Mouse (Mus musculus) c-Kit-positive CD71-positive TER-119-negative erythroid progenitor cells, embryonic 14.5 days (primary cell): ENCODE measurements around the gene Mgll.
A peak's percentile ranks its signal among the peaks of the same experiment; 100 is the strongest.

Experiments
- DNase-seq: peaks from one replicate; pipeline ENCODE4 v3.0.0-alpha.2; 2013; ENCODE audit warnings: low read depth

The Mgll gene

DNA sequence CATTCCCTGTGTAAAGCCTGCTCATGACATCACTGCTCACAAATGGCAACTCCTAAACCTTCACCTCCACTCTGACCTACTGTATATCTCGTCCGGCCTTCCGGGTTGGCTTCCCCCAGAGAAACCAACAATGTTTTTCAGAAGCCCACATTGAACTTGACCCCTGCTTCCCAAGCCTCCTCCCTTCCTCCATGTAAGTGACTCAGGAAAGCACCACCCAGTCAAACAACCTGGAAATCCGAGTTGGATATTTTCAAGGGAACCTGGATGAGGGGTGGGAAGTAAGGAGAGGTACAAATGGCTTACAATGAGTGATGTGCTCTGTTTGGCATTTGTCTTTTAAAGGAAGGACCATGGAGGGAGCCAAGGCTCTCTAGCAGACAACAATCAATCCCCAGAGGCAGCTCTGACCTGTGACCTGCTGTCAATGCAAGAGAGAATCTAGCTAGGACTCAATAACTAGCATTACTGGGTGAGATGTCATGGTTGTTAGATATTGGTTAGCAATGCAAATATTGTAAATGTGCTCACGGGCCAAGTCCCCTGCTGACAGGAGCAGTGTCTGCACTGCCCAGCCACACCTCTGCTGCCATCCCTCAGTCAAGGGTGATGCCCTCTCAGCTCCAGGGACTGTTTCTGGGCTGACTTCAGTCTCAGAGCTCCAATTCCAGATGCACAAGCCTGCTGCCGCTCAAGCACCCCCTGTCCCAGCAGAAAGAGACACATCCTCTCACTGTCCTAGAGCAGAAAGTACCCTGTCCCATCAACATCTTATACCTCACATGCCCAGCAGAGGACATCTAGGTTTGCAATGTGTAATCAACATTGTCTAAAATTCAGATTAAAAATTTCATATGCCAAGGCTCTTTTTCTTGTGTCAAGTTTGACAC lies 6.8 kb upstream of the Mgll start:
- DNase-seq: no peak

DNA sequence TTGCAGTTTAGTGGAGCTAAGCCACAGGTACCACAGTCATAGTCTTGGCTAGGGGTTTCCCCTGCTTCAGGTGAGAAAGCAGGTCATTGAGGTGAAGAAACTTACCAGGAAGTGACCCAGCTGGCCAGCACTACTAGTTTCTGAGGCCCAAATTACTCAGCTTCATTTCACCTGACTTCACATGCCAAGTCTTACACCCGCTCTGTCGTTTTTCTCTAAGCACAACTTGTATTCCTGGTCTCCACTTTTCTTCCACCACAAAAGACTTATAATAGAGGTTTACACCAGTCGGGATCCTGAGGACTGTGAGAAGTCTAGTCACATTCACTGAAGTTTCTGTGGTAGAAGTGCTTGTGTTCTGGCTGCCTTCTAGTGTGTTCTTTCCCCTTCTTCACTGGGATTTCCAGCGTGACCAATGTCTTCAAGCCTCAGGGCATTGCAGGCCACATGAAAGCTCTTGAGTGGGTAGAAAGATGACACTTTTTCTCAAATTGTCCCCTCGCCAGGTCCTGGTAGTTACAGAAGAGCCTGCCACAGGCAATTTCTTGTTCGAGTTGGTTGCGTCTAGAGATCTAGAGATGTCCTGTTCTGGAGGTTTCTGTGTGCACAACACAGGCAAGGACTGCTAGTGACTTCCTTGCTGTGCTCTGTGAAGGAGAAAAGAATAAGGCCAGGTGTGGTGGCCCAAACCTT lies 6.0 kb upstream of the Mgll start:
- DNase-seq: no peak

DNA sequence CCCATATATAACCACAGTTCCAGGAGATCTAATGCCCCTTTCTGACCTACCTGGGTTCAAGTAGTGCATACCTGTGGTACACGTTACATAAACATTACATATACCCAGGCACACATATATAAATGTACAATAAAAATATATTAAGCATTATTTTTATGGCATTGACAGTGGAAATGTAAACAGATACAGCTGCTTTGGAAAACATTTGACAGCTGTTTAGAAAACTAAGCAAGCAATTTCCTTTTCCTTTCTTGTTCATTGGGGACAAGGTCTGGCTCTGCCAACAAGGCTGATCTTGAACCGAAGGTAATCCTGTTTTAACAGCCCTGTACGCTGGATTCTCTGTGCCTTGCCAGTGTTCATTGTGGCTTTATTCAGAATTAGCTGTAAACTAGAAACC lies 3.2 kb upstream of the Mgll start:
- no peak for DNase-seq

DNA sequence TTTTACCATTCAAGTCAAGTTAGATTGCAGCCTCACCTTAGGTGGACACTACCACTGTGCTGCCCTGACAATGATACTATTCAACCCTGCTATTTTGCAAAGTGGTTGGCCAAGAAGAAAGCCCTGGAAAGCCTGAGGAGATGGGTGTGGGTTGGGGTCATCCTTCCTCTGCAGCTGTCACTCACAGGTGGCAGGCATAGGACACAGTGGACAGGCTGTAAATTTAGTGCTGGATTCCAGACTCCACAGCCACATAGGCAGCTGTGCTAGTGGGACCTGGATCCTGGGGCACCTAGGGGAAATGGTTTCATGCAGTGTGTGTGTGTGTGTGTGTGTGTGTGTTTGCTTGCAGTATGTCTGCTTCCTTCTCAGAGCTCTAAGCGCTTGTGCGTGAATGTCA lies 1.3 kb upstream of the Mgll start:
- DNase-seq: no peak

DNA sequence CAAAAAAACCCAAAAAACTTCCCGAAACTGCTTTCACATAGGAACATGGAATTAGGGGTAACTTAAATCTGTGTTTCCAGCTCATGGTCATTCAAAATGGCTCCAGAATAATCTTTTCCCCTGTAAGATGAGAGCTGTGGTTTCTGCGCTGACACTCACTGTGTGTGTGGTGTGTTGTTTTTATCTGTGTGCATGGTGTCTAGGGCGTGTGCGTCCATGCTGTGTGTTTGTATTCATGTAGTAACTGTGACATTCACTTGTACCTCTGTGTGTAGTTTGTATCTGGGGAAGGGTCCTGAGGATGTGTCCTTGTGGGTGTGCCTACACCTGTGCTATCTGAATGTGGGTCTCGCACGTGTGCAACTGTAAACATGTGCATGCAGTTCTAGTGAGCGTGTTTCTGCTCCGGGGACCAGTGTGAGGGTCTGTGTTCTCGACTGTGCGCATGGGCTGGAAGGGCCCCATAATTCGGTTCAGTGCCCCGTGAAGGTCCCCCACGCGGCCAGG lies 353 bp upstream of the Mgll start:
- no peak for DNase-seq

DNA sequence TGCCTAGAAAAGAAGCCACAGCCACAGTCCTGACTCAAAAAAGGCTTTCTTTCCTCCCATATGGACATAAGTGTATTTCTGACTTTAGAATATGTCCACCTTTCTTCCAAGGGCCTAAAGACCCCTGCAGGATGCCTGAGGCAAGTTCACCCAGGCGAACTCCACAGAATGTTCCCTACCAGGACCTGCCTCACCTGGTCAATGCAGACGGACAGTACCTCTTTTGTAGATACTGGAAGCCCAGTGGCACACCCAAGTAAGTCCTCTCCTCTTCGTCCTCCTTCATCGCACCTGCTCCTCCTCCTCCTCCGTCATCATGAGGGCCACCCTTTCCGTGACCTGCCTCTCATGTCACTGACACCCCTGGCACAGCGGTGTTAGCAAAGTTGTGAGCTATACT lies 1.4 kb downstream of the Mgll start:
- no peak for DNase-seq

DNA sequence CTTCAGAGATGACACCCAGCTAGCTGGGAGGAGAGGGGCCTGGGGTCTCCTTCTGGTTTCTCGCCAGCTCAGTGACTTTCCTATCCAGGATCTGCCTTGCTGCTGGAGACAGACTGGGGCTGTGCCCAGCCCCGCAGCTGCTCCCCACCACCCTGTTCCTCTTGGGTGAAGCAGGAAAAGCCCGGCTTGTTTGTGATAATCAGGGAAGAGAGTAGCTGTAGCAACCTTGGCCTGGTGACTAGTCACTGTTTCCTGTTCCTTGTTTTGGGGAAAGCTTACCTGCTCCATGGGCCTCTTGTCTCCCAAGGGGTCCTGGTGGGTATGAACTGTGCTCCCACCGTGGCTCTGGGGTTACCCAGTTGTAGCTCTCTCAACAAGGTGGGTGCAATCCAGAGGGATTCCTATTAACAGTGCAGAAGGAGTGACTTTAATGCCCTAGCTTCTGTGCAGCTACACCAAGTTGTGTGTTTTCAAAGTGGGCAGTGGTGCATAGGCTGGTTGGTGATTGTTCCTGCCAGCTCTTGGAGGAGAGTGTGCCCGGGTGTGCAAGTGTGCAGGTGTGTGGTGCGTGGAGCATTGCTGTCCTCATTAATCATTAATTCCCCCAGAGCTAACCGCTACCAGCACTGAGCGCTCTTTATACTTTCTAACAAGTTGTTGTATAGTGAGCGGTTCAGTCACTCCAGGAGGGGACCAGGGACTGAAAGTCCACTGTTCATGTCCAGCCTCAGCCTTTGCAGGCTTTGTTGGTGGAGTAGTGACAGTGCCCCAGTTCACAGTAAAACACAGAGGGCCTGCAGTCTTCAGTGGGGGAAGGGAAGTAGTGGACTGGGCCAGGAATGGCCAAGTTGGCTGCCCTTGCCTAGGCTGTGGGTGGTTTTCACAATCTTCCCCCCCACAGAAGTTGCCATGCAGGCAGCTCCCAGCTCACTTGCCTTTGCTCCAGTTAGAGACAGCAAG lies 2.3 kb downstream of the Mgll start:
- DNase-seq: no peak

DNA sequence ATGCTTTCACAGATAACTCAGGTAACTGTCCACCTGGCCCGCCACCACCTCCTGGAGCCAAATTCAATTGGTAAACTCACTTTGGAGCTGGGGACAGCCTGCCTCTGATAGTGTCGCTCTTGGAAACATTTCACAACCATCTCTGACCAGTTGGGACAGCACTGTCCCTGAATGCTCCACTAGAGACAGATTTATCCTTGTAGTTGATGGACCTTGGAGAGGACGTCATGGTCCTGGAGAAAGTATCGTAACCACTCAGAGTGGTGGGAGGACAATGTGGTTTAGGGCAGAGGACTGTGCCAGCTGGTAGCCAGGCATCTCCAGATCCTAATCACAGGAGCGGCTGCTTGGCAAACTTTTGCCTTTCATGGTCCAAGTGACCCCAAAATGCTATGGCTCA lies 3.3 kb downstream of the Mgll start:
- DNase-seq: no peak

DNA sequence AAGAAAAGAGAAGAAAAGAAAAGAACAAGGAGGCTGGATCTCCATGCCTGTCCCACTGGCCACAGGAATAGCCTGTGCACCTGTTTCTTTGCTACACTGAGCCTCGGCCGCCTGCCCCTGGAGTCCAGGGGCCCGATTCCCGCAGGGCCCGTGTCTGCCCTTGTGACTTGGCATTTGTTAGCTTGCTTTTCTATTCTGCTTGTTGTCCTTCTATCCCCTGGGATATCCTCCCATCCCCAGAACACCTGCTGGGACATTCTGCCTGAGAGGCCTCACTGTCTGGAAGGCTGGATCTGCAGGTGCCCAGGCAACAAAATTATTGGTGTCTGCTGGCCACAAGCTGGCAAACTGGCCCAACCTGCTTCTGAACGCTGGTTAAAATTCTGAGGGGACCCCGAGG lies 3.8 kb downstream of the Mgll start:
- no peak for DNase-seq

DNA sequence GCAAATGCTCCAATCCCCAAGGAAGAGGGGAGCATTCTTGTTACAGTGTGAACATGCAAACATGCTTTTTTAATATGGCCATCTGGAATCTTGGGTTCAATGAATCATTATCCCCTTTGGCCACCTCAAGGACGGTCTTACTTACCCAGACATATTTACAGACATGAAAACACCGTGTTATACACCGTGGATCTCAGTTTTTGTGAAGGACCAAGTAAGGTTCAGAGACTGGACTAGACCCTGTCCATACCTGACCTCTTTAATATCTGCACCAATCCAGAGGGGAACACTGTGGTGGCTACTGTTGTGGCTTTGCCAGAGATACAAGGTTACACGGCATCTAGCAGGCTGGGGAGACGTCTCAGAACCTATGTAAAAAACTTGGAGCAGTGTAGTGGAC lies 4.3 kb downstream of the Mgll start:
- DNase-seq: no peak

DNA sequence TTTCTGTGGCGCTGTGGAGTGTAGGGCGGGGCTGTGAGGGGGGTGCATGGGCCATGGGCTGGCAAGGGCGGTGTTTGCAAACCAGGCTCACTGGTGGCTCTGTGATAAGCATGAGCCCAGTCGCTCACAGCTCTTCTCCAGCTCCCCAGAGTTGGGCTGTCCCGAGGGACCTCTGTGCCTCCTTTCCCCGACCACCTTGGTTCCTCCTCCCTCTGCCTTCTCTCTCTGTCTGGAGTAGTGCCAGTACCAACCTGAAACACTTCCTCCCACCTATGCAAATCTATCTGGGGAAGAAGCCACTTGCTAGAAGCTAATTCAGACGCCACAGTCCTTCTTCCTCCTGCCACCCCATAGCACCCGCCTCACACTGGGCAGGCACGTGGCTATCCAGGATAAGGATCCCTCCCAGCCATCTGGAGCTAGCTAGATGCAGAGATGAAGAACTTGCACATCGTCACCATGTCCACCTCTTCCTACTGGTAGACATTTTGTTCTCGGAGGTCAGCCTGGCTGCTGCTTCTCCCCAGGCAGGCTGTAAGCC lies 7.1 kb downstream of the Mgll start:
- DNase-seq: peak; percentile 63

DNA sequence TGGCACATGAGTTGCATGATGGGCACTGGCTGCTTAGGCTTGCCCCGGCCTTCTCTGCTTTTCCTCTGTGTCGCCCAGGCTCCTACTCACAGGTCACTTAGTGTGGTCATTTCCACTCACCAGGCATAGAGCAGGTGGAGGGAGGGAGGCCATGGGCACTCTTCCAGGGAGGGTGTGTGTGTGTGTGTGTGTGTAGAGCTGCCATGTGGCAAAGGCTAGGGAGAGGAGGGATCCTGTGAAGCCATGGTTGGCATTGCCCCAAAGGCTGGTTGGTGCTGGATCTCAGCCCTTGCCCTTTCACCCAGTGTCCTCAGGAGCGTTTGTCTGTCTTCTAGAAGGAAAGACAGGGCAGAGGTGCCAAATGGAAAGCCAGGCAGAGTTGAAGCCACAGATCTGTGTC lies 7.8 kb downstream of the Mgll start:
- DNase-seq: no peak

DNA sequence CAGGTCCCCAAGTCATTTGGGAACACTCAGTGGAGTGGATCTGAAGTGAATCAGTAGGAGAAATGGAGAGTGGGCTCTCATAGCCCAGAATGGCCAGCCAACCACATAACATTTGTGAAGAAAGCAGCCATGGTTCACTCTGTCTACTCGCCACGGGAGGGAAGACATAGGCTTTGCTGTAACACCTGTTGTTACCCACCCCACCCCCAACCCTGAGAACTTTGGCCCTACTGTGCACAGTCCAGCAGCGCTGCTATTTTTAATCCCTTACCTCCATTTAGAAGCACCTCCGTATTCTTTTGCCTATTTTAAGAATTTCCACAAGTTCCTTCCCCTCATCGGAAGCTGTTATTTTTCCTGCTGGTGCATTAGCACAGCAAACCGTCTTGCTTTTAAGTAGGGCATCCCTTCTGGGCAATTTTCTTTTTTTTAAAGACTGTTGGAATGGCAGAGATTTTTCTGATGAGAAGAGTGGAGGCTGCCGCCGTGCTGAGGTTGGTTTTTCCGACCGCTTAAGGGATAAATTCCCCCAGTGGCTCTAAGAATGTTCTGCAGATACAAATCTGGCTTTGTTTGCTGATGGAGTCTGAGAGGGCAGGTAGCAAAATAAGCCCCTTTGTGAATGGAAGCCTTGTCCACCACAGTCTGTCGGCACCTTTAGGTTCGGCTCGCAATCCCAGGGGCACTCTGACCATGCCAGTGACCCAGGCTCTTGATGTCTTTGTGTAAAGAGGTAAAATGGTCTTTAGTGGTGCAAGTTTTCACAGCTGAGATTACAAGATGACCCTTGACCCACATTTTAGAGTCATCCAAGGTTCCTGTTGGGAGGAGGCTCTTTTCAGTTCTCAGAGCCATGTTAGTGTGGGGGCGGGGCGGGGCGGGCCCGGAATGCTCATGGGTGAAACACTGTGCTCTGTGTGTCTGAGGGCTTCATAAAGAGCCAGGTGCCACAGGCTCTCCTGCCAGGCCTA lies 8.7 kb downstream of the Mgll start:
- DNase-seq: no peak

DNA sequence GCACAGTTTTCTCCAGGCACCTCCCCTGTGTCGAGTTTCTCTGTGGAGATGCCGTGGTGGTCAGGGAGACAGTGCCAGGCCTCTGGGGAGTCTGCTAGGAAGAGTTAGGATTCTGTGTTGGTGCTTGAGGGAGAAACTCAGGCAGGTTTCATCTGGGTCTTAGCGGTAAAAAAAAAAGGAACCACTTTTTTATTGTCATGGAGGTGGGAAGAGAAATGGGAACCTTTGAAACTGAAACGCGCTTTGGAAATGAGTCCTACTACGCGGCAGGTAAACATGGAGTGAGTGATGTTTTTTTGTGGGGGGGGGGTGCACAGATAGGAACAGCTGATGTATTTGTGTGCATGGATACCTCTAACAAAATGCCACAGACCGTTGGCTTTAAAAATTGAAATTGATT lies 12.1 kb downstream of the Mgll start:
- no peak for DNase-seq

DNA sequence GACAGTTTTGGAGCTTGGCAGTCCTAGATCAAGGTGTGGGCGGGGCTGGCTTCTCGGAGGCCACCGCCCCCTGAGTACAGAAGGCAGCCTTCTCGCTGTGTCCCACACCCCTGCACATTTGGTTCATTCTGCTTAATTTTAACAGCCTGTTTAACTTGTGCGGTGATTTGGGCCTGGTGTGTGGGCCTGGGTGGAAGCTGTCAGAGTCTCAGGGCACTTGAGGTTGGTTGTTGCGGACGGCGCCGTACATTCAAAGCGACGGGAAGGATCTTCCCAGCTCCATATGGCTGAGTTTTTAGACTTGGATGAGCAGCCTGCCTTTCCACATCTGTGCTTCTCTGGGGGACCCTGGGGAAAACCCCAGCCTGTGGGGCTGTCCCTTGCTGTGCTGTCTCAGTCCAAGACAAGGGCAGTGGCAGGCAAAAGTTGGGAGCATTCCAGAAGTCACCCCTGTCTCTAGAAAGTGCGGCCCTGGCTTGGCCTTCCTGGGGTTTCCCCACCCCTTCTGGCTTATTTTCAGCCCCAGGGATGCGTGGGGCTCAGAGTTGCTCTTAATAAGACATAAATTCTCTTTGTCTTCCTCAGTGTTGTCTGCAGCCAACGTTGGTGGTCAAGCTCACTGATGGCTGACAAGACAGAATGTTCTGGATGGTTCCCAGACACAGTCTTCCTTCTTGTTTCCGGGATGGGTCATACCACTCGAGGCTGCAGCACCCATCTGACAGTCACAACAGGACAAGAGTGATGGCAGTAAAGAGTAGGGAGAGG lies 12.7 kb downstream of the Mgll start:
- no peak for DNase-seq

DNA sequence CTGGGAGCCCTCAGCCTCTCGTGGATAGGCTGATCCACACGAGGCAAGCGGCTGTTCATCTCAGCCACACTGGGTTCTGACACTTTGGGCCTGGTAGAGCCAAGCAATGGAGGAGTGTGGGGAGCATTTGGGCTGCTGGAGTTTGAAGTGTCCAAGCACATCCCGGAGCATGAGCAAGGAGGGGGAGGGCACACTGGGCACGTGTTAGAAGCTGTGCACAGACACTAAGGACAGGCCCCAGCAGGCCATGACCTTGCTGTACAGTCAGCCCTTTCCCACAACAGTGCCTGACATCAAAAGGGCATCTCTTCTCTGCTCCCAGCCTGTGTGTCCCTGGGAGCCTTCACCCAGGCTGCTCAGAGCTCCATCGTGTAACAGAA lies 13.3 kb downstream of the Mgll start:
- DNase-seq: no peak

DNA sequence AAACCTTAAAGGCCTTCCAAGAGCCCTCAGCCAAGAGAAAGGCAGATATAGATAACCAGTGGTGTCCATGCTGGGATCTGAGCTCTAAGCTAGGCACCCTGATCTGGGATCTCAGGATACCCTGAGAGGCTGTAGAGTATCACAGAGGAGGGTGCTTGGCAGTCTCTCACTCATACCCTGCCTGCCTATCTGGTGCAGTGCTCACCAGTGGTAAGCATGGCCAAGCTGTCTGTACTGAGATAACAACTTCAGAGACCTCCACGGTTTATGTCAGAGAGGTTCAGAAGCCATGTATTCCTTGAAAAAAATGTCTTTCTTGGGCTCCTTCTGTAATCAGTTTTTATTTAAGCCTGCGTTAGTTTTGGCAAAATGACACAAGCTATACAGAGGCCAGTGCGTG lies 16.8 kb downstream of the Mgll start:
- peak; percentile 65 for DNase-seq

DNA sequence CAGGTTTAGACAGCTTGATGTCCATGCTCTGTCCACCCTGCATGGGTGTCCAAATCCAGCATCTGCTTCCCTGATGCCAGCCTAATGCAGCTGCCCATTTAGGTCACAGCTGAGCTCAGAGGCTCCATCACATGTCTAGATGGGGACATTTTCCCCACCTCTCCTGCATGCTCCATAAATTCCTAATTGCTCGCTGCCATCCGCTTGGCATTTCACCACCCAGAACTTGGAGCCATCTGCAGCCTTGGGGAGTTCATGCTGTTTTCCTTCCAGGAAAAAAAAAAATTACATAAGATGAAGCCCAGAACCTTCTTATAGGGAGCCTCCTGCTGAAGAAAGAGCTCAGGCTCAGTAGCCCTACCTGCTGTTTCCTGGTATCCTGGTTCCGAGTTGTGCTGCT lies 17.6 kb downstream of the Mgll start:
- DNase-seq: no peak

DNA sequence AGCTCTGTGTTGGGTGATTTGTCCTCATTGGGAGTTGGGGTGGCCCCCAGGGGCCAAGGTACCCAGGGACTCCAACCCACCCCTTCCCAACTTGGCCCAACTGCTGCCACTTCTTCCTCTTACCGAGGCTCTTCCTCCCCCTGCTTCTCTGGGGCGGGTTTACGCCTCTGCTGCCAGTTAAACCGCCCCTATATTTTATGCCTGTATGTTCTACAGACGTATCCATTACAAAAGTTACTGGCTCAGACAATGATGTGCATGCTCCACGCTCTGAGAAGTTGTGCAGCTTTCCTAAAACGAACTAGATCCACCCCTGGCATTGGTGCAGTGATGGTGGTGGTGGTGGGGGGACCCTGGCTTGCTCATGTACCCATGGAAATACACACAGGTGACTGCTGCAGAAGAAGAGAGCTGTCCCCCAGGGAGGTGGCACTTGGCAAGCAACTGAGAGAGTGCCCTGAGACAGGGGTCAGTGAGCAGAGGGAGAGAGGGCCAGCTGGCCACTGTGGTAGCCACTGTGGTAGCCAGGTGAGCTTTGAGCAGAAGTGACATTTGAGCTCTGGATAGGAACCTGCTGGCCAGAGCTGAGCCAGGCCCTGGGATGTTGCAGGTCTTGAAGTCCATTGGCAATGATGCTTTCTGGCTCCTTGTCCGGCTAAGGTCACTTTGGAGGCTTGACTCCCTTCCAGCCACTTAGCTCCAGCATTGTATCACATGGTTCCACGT lies 18.2 kb downstream of the Mgll start:
- no peak for DNase-seq
